Mouse (Mus musculus) forebrain, embryonic 10.5 days (tissue): ENCODE results near the gene Pla2g2c. TPM values are rescaled to one million over a fixed set of nuclear protein-coding genes. Genes with fewer than 3 reads are reported as not detected.

Source experiments
- DNase-seq: peaks from one replicate; pipeline ENCODE4 v3.0.0-alpha.2; 2017; ENCODE audit warnings: low spot score; ENCODE audit errors: extremely low spot score
- H3K27ac ChIP-seq: fragments of 300-500 bp; sonication (generic); 2 replicates; pipeline ENCODE4 v1.5.1; 2016; ENCODE audit warnings: mild to moderate bottlenecking
- H3K27me3 ChIP-seq: fragments of 300-500 bp; sonication (generic); 2 replicates; pipeline ENCODE4 v1.6.1; 2016; ENCODE audit warnings: mild to moderate bottlenecking; ENCODE audit not compliant: poor library complexity, severe bottlenecking
- H3K36me3 ChIP-seq: fragments of 300-500 bp; sonication (generic); replicated peaks from 2 replicates; pipeline ENCODE4 v1.6.1; 2016; ENCODE audit warnings: mild to moderate bottlenecking, moderate library complexity
- H3K4me1 ChIP-seq: fragments of 300-500 bp; sonication (generic); 2 replicates; pipeline ENCODE4 v1.6.1; 2016
- H3K4me3 ChIP-seq: fragments of 300-500 bp; sonication (generic); 2 replicates; pipeline ENCODE4 v1.5.1; 2016; ENCODE audit warnings: mild to moderate bottlenecking, moderate library complexity
- H3K9me3 ChIP-seq: fragments of 300-500 bp; sonication (generic); 2 replicates; pipeline ENCODE4 v1.6.1; 2016; ENCODE audit warnings: mild to moderate bottlenecking, moderate library complexity
- WGBS: fragments of 180-500 bp; shearing (Covaris S2); methylation state at CpG from one replicate; pipeline ENCODE4 v1.1.7; 2016; 5-methylcytosine and 5-hydroxymethylcytosine counted together
- polyA plus RNA-seq: library from polyadenylated mRNA; unstranded; fragments of >200 nt; fragmentation: Nextera tagmentation; extraction: Ambion mirVana; gene quantifications from 2 replicates; pipeline ENCODE4 v1.2.1, GENCODE M21; 2016

The Pla2g2c gene
- 0.33 and 0.57 TPM in 2 replicates for polyA plus RNA-seq

- Histone ChIP-seq H3K9me3 (no peaks in the 10 kb centered on the region), H3K27me3 (peaks cover 63% of the 10 kb centered on the region), H3K4me3 (peak within 1 kb of the TSS; percentile 50), H3K4me1 (peaks cover 35% of the 10 kb centered on the region), H3K36me3 (no peaks in the 10 kb centered on the region), H3K27ac (peak within 1 kb of the TSS; percentile 84)
- no peak for DNase-seq
- WGBS: 58% methylated on average over 18 of the region's 18 CpGs
Observed at GRCm38 (mm10) chr4:138724354-138725126, at the start of gene Pla2g2c. TSS of gene Pla2g2c (plus strand) at chr4:138724792.

- no peak for DNase-seq
- Histone ChIP-seq H3K9me3 (no peaks in the 10 kb centered on the region), H3K4me3 (no peak overlapping the region), H3K4me1 (peaks cover 5% of the 10 kb centered on the region; the same call in 1 of the 2 replicates), H3K27ac (no peak overlapping the region), H3K27me3 (peaks cover 35% of the 10 kb centered on the region), H3K36me3 (no peaks in the 10 kb centered on the region)
- WGBS: 13% methylated on average over 16 of the region's 16 CpGs
Observed at GRCm38 (mm10) chr4:138676480-138676879, 48.1 kb upstream of the Pla2g2c start.

GRCm38 (mm10) chr4:138677579-138677978, 47.0 kb upstream of the Pla2g2c start:
- Histone ChIP-seq H3K36me3 (no peaks in the 10 kb centered on the region), H3K9me3 (no peaks in the 10 kb centered on the region), H3K27ac (peak overlapping the region; percentile 60; the same call in 1 of the 2 replicates), H3K27me3 (peaks cover 35% of the 10 kb centered on the region), H3K4me1 (peaks cover 8% of the 10 kb centered on the region), H3K4me3 (peak overlapping the region; percentile 36)
- WGBS: 26% methylated on average over 16 of the region's 16 CpGs
- peak; percentile 49 for DNase-seq

- no peaks in the 10 kb centered on the region for H3K36me3 ChIP-seq
- no peaks in the 10 kb centered on the region for H3K9me3 ChIP-seq
- no peak overlapping the region for H3K27ac ChIP-seq
- H3K4me1 ChIP-seq: peaks cover 30% of the 10 kb centered on the region
- no peak for DNase-seq
- 77% methylated on average over 4 of the region's 4 CpGs for WGBS
- no peak overlapping the region for H3K4me3 ChIP-seq
- peaks cover 52% of the 10 kb centered on the region for H3K27me3 ChIP-seq
Observed at GRCm38 (mm10) chr4:138680124-138680523, 44.5 kb upstream of the Pla2g2c start.

GRCm38 (mm10) chr4:138682760-138683159, 41.8 kb upstream of the Pla2g2c start:
- Histone ChIP-seq H3K27me3 (peaks cover 53% of the 10 kb centered on the region), H3K36me3 (no peaks in the 10 kb centered on the region), H3K4me3 (no peak overlapping the region), H3K27ac (no peak overlapping the region), H3K4me1 (peaks cover 36% of the 10 kb centered on the region), H3K9me3 (no peaks in the 10 kb centered on the region)
- DNase-seq: no peak
- 71% methylated on average over 2 of the region's 2 CpGs for WGBS

- peaks cover 64% of the 10 kb centered on the region for H3K4me1 ChIP-seq
- no peaks in the 10 kb centered on the region for H3K36me3 ChIP-seq
- H3K27me3 ChIP-seq: peaks cover 81% of the 10 kb centered on the region
- DNase-seq: no peak
- WGBS: 84% methylated on average over 6 of the region's 6 CpGs
- no peak overlapping the region for H3K4me3 ChIP-seq
- no peak overlapping the region for H3K27ac ChIP-seq
- H3K9me3 ChIP-seq: no peaks in the 10 kb centered on the region
Observed at GRCm38 (mm10) chr4:138685813-138686212, 38.8 kb upstream of the Pla2g2c start.

GRCm38 (mm10) chr4:138689094-138689512, 35.5 kb upstream of the Pla2g2c start:
- WGBS: 11% methylated on average over 3 of the region's 3 CpGs

GRCm38 (mm10) chr4:138690561-138690960, 34.0 kb upstream of the Pla2g2c start:
- Histone ChIP-seq H3K27ac (peak overlapping the region; percentile 63), H3K4me1 (peaks cover 73% of the 10 kb centered on the region), H3K27me3 (peaks cover 100% of the 10 kb centered on the region), H3K36me3 (no peaks in the 10 kb centered on the region), H3K9me3 (no peaks in the 10 kb centered on the region), H3K4me3 (no peak overlapping the region; the same call in 1 of the 2 replicates)
- WGBS: 3% methylated on average over 4 of the region's 4 CpGs
- peak; percentile 42 for DNase-seq

More at GRCm38 (mm10) chr4:138689094-138689512, 35.5 kb upstream of the Pla2g2c start:
- Histone ChIP-seq H3K27ac (no peak overlapping the region), H3K4me1 (peaks cover 79% of the 10 kb centered on the region), H3K27me3 (peaks cover 100% of the 10 kb centered on the region), H3K9me3 (no peaks in the 10 kb centered on the region), H3K4me3 (no peak overlapping the region), H3K36me3 (no peaks in the 10 kb centered on the region)
- DNase-seq: peak; percentile 27

- 11% methylated on average over 19 of the region's 19 CpGs for WGBS
- Histone ChIP-seq H3K4me3 (no peak overlapping the region), H3K36me3 (no peaks in the 10 kb centered on the region), H3K4me1 (peaks cover 82% of the 10 kb centered on the region), H3K27me3 (peaks cover 98% of the 10 kb centered on the region), H3K27ac (peak overlapping the region; percentile 63), H3K9me3 (no peaks in the 10 kb centered on the region)
- DNase-seq: no peak
Observed at GRCm38 (mm10) chr4:138691443-138692181, 33.0 kb upstream of the Pla2g2c start.

- Histone ChIP-seq H3K9me3 (no peaks in the 10 kb centered on the region), H3K27me3 (peaks cover 86% of the 10 kb centered on the region), H3K27ac (no peak overlapping the region), H3K36me3 (no peaks in the 10 kb centered on the region), H3K4me1 (peaks cover 83% of the 10 kb centered on the region), H3K4me3 (no peak overlapping the region)
- DNase-seq: no peak
- 45% methylated on average over 12 of the region's 12 CpGs for WGBS
Observed at GRCm38 (mm10) chr4:138693043-138693692, 31.4 kb upstream of the Pla2g2c start.

- peak; percentile 43 for DNase-seq
- H3K4me3 ChIP-seq: no peak overlapping the region
- H3K27me3 ChIP-seq: peaks cover 73% of the 10 kb centered on the region
- peaks cover 56% of the 10 kb centered on the region for H3K4me1 ChIP-seq
- peak overlapping the region; percentile 64 for H3K27ac ChIP-seq
- H3K9me3 ChIP-seq: no peaks in the 10 kb centered on the region
- WGBS: 9% methylated on average over 7 of the region's 7 CpGs
- H3K36me3 ChIP-seq: no peaks in the 10 kb centered on the region
Observed at GRCm38 (mm10) chr4:138696720-138697119, 27.9 kb upstream of the Pla2g2c start.

GRCm38 (mm10) chr4:138697166-138697860, 27.3 kb upstream of the Pla2g2c start:
- no peak overlapping the region for H3K4me3 ChIP-seq
- no peaks in the 10 kb centered on the region for H3K9me3 ChIP-seq
- peaks cover 72% of the 10 kb centered on the region for H3K27me3 ChIP-seq
- DNase-seq: no peak
- 36% methylated on average over 10 of the region's 10 CpGs for WGBS
- H3K27ac ChIP-seq: peak overlapping the region; percentile 36; the same call in 1 of the 2 replicates
- H3K36me3 ChIP-seq: no peaks in the 10 kb centered on the region
- peaks cover 50% of the 10 kb centered on the region for H3K4me1 ChIP-seq
